Mouse (Mus musculus): ENCODE results near the gene Flad1.

Gene Flad1

DNA sequence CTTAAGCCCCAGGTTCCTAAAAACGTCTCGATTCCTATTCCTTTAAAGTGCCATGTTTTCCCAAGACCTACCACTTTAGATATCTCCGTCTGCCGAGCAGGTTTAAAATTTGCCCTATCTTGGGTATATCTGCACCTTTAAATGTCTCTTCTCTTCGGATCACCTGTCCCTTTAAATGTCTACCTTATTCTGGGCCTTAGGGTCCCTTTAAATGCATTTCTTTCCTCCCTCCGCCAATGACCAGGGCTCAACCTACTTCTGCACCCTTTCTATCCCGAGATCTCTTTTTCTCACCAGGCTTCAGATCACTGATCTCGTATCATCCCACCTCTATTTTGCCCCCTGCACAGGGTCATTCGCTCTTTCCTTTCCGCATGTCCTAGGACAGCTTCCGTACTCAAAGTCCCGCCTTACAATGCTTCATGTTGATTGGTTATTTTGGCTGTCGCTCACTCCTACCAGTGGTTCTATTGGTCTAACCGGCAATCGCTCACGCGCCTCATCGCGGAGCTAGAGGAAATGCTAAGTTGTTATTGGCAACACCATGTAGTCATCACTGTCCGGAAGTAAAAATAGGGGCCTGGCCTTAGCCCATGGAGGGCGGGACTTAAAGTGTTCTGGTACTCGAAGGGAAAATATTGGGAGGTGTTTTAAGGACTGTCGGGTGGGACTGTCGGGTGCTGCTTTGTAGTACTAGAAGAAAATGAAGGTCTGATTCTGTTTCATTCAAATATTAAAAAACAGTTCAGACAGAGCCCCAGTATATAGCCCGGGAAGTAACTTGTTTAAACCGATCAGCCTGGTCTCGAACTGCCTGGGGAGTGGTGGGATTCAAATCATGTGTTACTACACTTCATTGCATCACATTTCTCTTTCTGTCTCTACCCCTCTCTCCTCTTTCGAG is at the start of gene Flad1:
Gene Flad1 (minus strand): TSS at position 381 of the 904 bp plus-strand sequence.
- ChIA-PET POLR2A (interaction anchor here (0.5 to 2.5 kb wide), 50 partner anchors 9 to 836 kb away, joined by 3 to 30 read pairs (median 4); partner anchors contain the start of genes Pygo2 (in 3 of the 4), Adam15 (in 2 of the 4), Efna4 (in 1 of the 4) and Lenep (in 1 of the 4)), CTCF (interaction anchor here in 3 of 4 experiments (0.6 to 2.1 kb wide), 17 partner anchors 9 to 169 kb away, joined by 3 to 11 read pairs (median 4); partner anchors contain the start of genes Adam15 (in 1 of the 3), Lenep (in 1 of the 3) and Pygo2 (in 1 of the 3))

DNA sequence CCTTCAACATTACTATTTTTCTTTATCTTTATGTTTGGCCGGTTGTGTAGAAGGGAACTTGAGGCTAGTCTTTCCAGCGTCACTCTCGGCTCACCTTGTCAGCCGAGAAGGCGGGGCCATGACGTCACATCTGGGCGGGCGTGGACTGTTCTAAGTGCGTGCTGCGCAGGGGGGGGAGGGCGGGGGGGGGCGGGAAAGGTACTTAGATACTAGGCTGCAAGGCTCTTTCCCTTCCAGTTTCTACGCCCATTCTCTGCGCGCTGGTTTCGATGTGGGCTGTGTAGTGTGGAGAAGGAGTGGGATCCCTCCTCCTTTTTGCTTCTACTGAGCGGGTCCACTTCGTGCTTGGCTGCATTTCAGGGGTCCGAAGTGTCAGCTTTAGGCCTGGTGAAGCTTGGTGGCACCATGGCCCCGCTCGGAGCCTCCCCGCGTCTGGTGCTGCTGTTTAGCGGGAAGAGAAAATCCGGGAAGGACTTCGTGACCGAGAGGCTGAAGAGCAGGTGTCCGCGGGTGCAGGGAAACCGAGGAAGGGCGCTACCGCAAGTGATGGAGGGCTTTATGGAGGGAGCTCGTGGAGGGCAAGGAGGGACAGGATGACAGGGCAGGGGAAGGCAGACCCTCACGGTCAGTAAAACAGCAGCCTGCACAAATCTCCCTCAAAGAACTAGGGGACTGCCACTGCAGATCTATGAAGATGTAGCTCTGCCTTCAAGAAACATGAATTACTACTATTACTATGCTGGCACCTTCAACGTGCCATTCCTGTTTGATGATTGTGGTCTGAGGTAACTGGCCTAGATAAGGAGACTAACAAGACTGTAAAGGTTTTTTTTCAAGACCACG is 47.5 kb upstream of the Flad1 start:
- ChIA-PET CTCF (interaction anchor here in 3 of 4 experiments (0.6 to 3.6 kb wide), 24 partner anchors 8 to 271 kb away, joined by 3 to 32 read pairs (median 4); partner anchors contain the start of genes Cks1b (in 1 of the 3), Pbxip1 (in 1 of the 3) and Shc1 (in 1 of the 3)), POLR2A (interaction anchor here in 3 of 4 experiments (0.6 to 6.1 kb wide), 53 partner anchors 8 to 342 kb away, joined by 3 to 40 read pairs (median 4); partner anchors contain the start of genes Pygo2 (in 3 of the 3), Cks1b (in 2 of the 3), Pbxip1 (in 2 of the 3) and Shc1 (in 2 of the 3))

GRCm38 (mm10) chr3:89458372-89458964 is 46.8 kb upstream of the Flad1 start:
- CTCF ChIA-PET: interaction anchor here in 3 of 4 experiments (0.6 to 3.6 kb wide), 23 partner anchors 9 to 272 kb away, joined by 3 to 32 read pairs (median 4); partner anchors contain the start of genes Cks1b (in 1 of the 3), Pbxip1 (in 1 of the 3) and Shc1 (in 1 of the 3)
- POLR2A ChIA-PET: interaction anchor here in 3 of 4 experiments (0.6 to 6.1 kb wide), 42 partner anchors 8 to 343 kb away, joined by 3 to 40 read pairs (median 4); partner anchors contain the start of genes Cks1b (in 2 of the 3), Pbxip1 (in 2 of the 3), Pygo2 (in 2 of the 3) and Shc1 (in 2 of the 3)

- POLR2A ChIA-PET: interaction anchor here in 3 of 4 experiments (0.6 to 6.1 kb wide), 58 partner anchors 8 to 904 kb away, joined by 3 to 40 read pairs (median 4); partner anchors contain the start of genes Pbxip1 (in 3 of the 3), Cks1b (in 2 of the 3), Efna3 (in 2 of the 3) and Pygo2 (in 2 of the 3)
- CTCF ChIA-PET: interaction anchor here (0.5 to 4.8 kb wide), 131 partner anchors 9 to 841 kb away, joined by 3 to 81 read pairs (median 4); partner anchors contain the start of genes Cks1b (in 2 of the 4), Flad1 (in 2 of the 4), Kcnn3 (in 2 of the 4) and Pygo2 (in 2 of the 4)
These were observed 45.3 kb upstream of the Flad1 start for GRCm38 (mm10) chr3:89456726-89457665.

- POLR2A ChIA-PET: interaction anchor here in 3 of 4 experiments (0.6 to 6.1 kb wide), 46 partner anchors 9 to 371 kb away, joined by 3 to 40 read pairs (median 5); partner anchors contain the start of genes Cks1b (in 3 of the 3), Shc1 (in 3 of the 3), Pbxip1 (in 2 of the 3) and Pygo2 (in 2 of the 3)
- CTCF ChIA-PET: interaction anchor here (0.6 to 4.8 kb wide), 69 partner anchors 8 to 1172 kb away, joined by 3 to 81 read pairs (median 5); partner anchors contain the start of genes Cks1b (in 2 of the 4), Shc1 (in 2 of the 4), Adam15 (in 1 of the 4) and Efna3 (in 1 of the 4)
These were observed 44.2 kb upstream of the Flad1 start for GRCm38 (mm10) chr3:89455786-89456285.

- CTCF ChIA-PET: interaction anchor here (0.5 to 4.8 kb wide), 38 partner anchors 8 to 347 kb away, joined by 3 to 81 read pairs (median 4); partner anchors contain the start of genes Pygo2 (in 2 of the 4), Adam15 (in 1 of the 4), Cks1b (in 1 of the 4) and Shc1 (in 1 of the 4)
These were observed 42.9 kb upstream of the Flad1 start, which contains the start of gene Pmvk for GRCm38 (mm10) chr3:89454401-89455177. Gene Pmvk, plus strand, starts transcription at chr3:89454541.

GRCm38 (mm10) chr3:89451916-89452315 is 40.2 kb upstream of the Flad1 start:
- ChIA-PET POLR2A (interaction anchor here in 3 of 4 experiments (0.7 to 7.0 kb wide), 16 partner anchors 15 to 268 kb away, joined by 3 to 82 read pairs (median 3); partner anchors contain the start of genes Pbxip1 (in 2 of the 3), Flad1 (in 1 of the 3) and Pygo2 (in 1 of the 3)), CTCF (interaction anchor here in 2 of 4 experiments (0.8 to 1.4 kb wide), 7 partner anchors 15 to 55 kb away, joined by 3 to 12 read pairs (median 4); partner anchors contain the start of gene Pbxip1 (in 1 of the 2))

More at GRCm38 (mm10) chr3:89454401-89455177, 42.9 kb upstream of the Flad1 start, which contains the start of gene Pmvk:
- POLR2A ChIA-PET: interaction anchor here in 3 of 4 experiments (0.5 to 6.1 kb wide), 42 partner anchors 9 to 833 kb away, joined by 3 to 40 read pairs (median 4); partner anchors contain the start of genes Pbxip1 (in 3 of the 3), Cks1b (in 2 of the 3), Shc1 (in 2 of the 3) and Clk2 (in 1 of the 3)

- ChIA-PET POLR2A (interaction anchor here (0.6 to 7.0 kb wide), 59 partner anchors 9 to 649 kb away, joined by 3 to 82 read pairs (median 5); partner anchors contain the start of genes Pbxip1 (in 3 of the 4), Pygo2 (in 3 of the 4), Cks1b (in 2 of the 4) and Shc1 (in 2 of the 4)), CTCF (interaction anchor here (0.5 to 3.3 kb wide), 102 partner anchors 8 to 1180 kb away, joined by 3 to 52 read pairs (median 4); partner anchors contain the start of genes Pbxip1 (in 4 of the 4), Cks1b (in 2 of the 4), Flad1 (in 2 of the 4) and Kcnn3 (in 2 of the 4))
These were observed 37.9 kb upstream of the Flad1 start for GRCm38 (mm10) chr3:89449541-89449940.

DNA sequence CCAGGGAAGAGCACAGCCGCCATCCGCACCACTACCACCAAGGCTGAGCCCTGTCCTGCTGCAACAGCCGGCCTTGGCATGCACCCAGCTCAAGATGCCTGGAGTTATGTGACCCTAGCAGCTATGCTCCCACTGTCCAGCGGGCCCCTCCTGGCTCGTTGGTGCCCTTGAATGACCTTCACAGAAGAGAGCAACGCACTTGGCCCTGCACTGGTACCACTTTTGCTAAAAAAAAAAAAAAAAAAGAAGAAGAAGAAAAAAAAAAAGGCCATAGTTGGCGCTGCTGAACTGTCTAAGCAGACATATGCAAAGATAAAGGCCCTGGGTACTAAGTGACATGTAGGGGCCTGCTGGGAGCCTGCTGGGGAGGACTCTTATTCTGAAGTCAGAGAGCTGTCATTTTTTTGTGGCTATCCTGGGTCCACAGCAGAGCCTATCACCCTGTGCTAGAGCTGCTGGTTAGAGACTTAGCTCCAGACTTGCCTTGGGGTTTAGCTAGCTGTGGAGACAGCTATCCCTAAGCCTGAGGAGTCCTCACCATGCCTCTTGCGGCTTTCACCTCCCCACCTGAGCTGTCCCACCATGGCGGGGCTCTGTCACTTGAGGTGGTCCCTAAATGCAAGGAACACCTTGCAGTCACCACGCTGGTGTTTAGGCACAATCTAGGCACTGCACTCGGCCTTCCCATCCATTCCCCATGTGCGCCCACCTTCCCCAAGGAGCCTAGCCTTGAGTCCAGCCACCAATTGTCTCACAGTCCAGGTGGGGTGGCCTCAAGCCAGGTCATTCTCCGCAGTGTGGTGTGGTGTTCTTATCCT is 37.3 kb upstream of the Flad1 start:
- CTCF ChIA-PET: interaction anchor here (0.6 to 3.3 kb wide), 95 partner anchors 7 to 1179 kb away, joined by 3 to 52 read pairs (median 5); partner anchors contain the start of genes Pbxip1 (in 4 of the 4), Flad1 (in 2 of the 4), Adam15 (in 1 of the 4) and Cks1b (in 1 of the 4)
- POLR2A ChIA-PET: interaction anchor here (0.6 to 7.0 kb wide), 64 partner anchors 8 to 351 kb away, joined by 3 to 82 read pairs (median 5); partner anchors contain the start of genes Pbxip1 (in 3 of the 4), Pygo2 (in 3 of the 4), Cks1b (in 2 of the 4) and Shc1 (in 2 of the 4)

GRCm38 (mm10) chr3:89440691-89441090 is 29.0 kb upstream of the Flad1 start:
- POLR2A ChIA-PET: interaction anchor here in 2 of 4 experiments (0.6 to 1.3 kb wide), 3 partner anchors 9 to 163 kb away, joined by 3 to 7 read pairs (median 3); no protein-coding TSS in a partner anchor
- CTCF ChIA-PET: interaction anchor here in 2 of 4 experiments (0.6 to 1.9 kb wide), 2 partner anchors 9 to 16 kb away, joined by 3 to 5 read pairs; no protein-coding TSS in a partner anchor

- ChIA-PET CTCF (interaction anchor here (0.6 to 2.4 kb wide), 11 partner anchors 11 to 59 kb away, joined by 3 to 28 read pairs (median 6); no protein-coding TSS in a partner anchor), POLR2A (interaction anchor here (0.7 to 10.3 kb wide), 32 partner anchors 10 to 286 kb away, joined by 3 to 82 read pairs (median 7); partner anchors contain the start of genes Pmvk (in 3 of the 4), Cks1b (in 2 of the 4), Shc1 (in 2 of the 4) and Efna3 (in 1 of the 4))
These were observed 25.6 kb upstream of the Flad1 start for GRCm38 (mm10) chr3:89437269-89437668.

All from embryonic stem cell, embryonic (primary cell).